Mouse (Mus musculus): ENCODE results near the gene Chdh.

Chdh gene

DNA sequence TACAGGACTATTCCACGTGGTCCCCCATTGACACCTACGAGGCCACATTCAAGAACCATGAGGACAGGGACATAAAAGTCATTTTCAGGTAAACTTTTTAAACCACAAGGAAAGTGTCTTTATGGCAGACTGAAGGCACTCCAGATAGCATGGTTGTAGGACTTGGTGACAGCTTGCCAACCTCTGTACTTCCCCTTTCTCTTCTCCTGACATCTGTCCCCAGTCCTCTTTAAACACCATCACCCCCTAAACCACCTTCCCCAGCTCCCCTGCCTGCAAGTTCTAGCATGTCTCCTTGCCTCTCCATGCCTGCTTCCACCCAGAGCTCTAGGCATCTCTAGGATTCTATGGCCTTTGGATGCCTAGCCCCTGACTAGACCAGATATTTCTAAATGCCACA lies 56.0 kb downstream of the Chdh start:
- no peak for DNase-seq (ENCODE audit: low read depth)

DNA sequence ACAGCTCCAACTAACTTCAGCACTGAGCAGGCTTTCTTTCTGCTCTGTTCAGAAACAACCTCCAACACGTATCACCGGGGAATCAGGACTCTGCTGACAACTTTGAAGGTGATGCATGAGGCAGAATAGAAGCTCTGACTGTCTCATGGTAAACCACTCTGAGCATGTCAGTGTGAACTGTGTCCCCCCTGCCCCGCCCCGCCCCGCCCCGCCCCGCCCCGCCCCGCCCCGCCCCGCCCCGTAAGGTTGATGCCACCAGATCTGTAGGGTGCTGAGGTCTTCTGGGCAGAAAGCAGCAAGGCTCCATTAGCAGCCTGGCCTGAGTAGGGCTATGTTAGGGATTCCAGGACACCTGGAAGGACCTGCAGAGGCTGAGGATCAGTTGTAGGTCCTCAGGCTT lies 57.9 kb downstream of the Chdh start:
- DNase-seq (ENCODE audit: low read depth) = no peak

DNA sequence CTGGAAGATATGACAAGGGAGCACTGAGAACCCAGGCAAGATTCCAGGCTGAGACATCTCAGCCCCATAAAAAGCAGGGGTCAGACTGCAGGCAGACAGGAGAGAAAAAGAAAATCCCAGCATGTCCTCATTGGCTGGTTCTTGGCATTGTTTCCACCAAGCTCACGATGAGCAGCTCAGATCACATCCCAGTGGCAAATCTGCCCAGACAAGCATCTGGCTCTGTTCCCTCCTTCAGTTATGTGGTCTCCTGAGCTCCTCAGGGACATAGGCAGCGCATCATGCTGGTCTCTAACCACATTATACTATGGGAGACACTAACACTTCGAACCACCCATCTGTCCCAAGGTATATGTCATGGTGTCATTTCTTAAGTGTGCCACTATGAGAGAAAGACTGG lies 59.7 kb downstream of the Chdh start:
- DNase-seq (ENCODE audit: low read depth) = no peak

GRCm38 (mm10) chr14:30075268-30075887 lies 66.6 kb downstream of the Chdh start:
- DNase-seq (ENCODE audit: low read depth) = no peak

DNA sequence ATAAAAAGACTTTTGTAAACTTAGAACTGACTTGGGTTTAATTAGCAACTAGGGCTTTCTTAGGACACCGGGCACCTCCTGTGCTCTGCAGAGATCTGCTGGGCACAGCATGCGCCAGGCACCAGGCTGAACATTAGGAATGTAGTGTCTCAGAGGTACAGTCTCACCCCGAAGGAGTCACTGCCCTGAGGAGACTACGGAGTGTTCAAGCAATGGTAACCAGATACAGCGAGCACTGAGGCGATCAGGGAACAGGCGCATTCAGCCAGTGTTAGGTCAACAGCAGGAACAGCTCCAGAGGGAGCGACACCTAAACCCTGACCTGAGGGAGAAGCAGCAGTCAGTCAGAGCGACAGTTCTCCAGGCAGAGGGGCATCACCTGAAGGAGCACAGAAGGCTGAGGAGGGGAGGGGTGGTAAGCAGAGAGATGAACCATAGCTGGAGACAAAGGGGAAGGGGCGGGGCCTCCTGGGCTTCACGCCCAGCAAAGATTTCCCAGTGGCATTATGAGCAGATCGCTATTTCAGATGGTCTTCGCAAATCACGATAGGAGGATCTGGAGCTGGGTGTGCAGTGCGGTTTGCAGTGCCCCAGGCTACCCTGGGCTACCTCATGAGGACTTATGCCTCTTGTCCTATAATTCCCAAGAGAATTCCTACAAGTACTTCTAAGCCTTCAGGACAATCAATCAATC lies 69.4 kb downstream of the Chdh start:
- no peak for DNase-seq (ENCODE audit: low read depth)

GRCm38 (mm10) chr14:30079729-30080128 lies 70.9 kb downstream of the Chdh start:
- no peak for DNase-seq (ENCODE audit: low read depth)

All from NIH3T3 (cell line).